Mouse (Mus musculus) adrenal gland, postnatal 4 days (tissue): ENCODE data around the gene Rps8. TPM values are rescaled to one million over a fixed set of nuclear protein-coding genes. Genes with fewer than 3 reads are reported as not detected.

Source experiments
- DNase-seq, 2 experiments: peaks; one replicate each; pipeline ENCODE4 v3.0.0; 2021 to 2022; ENCODE audit warnings: low spot score in 2 of 2, mixed read lengths in 2 of 2
- total RNA-seq, 2 experiments: library from RNA; stranded (reverse); gene quantifications; 2 replicates each; pipeline ENCODE4 v1.2.3; 2021

The Rps8 gene
- total RNA-seq, 2 experiments from 2014 or later, result 1,506 to 1,548 TPM

DNA sequence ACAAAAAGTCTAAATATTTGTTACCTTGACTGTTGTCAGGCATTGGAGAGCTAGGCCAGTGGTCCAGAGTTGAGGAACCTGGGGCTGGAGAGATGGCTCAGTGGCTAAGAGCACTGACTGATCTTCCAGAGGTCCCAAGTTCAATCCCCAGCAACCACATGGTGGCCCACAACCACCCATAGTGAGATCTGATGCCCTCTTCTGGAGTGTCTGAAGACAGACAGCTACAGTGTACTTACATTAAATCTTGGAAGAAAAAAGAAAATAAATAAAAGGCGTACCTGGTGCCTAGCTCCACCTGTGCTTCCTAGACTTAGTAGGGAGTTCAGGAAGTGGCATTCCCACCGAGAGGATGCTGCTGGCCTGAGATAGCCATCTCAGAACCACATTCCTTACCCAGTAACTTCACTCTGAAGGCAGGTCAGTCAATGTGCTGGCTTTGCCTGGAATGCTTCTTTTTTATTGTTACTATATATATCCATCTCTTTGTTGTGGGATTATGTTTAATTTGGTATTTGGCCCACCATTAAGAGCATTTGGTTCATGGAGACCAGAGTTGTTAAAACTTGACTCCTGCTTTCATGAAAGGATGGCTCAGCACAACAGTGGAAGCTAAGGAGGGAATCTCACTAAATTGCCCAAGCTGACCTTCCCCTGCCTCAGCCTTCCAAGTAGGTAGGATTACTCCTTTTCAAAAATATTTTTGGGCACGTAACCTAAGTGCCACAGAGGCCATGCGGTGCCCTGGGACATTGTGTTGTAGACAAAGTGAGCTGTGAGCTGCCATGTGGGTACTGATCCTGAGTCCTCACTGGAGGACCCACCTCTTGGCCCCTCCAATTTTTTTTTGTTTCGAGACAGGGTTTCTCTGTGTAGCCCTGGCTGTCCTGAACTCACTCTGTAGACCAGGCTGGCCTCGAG lies 6.5 kb downstream of the Rps8 start:
- no peak for DNase-seq

DNA sequence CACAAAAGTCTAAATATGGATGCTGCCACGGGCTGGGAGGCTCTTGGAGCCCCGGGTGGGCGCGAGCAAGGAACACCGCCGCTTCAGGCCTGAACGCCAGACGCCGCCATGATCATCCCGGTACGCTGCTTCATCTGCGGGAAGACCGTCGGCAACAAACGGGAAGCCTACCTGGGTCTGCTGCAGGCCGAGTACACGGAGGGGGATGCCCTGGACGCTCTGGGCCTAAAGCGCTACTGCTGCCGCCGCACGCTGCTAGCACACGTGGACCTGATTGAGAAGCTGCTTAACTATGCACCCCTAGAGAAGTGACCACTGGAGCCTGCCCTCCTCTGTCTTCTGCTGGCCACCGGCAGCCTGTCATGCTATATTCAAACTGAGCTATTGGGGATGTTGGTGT lies 7.2 kb downstream of the Rps8 start:
- DNase-seq, result no peak

DNA sequence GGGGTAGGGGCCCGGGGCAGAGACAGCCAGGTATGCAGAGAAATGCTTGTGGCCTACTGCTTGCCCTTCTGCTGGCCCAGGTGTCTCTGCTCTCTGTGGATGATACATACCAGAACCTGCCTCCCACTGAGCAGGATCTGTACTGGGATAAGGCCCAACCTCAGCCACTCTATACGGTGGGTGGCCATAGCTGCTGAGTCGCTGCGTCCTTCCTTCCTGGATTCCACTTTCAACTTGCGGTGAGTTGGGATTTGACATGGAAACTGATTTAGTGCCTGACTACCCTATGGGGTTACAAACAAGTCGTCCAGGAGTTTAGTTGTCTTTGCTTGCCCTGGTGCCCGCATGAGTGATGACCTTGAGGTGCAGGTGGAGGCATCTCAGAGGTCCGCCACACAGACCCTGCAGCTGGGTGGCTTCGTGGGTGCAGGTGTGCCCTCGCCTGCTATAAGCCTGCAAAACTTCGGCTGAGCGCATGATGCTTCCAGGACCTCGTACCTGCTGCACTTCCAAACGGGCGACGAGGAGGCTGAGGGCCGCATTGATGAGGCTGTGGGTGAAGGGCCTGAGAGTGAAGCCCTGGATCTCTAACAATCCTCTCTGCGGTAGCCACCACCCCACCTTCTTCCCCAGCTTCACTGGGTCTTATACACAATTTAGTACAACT lies 7.9 kb downstream of the Rps8 start:
- no peak for DNase-seq

DNA sequence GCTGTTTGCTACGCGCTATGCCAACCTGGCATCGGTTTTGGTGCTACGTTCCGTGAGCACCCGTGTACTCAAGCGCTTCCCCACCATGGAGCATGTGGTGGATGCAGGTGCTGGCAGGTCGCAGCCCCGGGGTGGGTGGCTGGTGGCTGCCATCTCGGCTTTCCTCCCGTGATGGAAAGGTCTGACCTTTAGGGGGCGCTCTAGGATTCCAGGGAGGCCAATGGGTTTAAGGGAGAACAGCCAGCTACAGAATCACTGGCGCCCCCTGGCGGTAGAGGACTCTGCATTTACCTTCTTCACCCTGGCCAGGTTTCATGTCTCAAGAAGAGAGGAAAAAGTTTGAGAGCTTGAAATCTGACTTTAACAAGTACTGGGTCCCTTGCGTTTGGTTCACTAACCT lies 9.9 kb downstream of the Rps8 start:
- DNase-seq, result peak; percentile 77 to 92

DNA sequence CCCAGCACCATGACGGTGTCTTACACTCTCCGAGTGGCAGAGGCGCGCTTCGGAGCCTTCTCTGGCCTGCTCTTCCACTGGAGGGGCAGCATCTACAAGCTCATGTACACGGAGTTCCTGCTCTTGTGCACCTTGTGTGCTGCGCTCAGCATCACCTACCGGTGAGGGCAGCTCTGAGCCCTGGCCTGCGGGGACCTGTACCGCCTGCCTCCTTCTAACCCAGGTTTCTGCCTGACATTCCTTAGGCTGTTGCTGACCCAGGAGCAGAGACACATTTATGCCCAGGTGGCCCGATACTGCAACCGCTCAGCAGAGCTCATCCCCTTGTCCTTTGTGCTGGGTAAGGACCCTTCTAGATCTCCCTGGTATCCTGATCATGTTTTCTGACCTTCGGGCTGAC lies 10.8 kb downstream of the Rps8 start:
- no peak for DNase-seq

DNA sequence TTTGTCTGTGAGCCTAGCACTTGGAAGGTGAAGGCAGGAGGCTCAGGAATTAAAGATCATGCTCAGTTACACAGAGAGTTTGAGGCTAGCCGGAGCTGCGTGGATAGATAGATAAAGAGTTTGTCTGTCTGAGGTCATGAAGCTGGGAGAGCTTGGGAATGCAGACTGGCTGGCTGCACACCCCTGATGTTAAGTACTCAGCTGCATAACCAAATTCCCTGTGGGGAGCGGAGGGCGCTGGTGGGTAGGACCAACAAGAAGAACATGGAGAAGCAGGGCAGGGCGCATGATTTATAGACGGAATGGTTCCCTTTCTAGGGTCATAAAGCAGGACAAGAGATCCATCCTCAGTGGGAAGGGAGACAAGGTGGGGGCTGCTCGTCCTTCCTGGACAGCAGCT lies 13.0 kb downstream of the Rps8 start:
- DNase-seq, result no peak

DNA sequence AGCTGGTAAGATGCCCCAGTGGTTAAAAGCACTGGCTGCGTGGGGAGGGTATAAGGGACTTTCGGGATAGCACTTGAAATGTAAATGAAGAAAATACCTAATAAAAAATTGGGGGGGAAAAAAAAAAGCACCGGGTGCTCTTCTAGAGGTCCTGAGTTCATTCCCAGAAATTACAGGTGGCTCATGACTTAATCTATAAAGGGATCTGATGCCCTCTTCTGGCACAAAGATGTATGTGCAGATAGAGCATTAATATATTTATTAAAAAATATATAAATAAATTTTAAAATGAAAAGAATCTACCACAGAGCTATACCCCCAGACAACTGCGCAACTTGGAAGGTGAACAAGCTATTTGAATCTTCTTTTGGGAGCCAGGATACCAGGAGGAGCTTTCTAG lies 15.4 kb downstream of the Rps8 start:
- no peak for DNase-seq

DNA sequence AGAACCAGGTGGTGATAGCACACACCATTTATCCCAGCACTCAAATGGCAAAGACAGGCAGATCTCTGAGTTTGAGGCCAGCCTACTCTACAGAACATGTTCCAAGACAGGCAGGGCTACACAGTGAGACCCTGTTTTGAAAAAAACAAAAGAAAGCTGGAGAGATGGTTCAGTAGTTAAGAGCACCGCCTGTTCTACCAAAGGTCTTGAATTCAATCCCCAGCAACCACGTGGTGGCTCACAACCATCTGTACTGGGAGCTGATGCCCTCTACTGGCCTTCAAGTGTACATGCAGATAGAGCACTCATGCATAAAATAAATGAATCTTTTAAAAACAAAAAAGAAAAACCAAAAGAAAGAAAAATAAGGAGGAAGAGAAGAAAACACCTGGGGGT lies 16.8 kb downstream of the Rps8 start:
- no peak for DNase-seq

DNA sequence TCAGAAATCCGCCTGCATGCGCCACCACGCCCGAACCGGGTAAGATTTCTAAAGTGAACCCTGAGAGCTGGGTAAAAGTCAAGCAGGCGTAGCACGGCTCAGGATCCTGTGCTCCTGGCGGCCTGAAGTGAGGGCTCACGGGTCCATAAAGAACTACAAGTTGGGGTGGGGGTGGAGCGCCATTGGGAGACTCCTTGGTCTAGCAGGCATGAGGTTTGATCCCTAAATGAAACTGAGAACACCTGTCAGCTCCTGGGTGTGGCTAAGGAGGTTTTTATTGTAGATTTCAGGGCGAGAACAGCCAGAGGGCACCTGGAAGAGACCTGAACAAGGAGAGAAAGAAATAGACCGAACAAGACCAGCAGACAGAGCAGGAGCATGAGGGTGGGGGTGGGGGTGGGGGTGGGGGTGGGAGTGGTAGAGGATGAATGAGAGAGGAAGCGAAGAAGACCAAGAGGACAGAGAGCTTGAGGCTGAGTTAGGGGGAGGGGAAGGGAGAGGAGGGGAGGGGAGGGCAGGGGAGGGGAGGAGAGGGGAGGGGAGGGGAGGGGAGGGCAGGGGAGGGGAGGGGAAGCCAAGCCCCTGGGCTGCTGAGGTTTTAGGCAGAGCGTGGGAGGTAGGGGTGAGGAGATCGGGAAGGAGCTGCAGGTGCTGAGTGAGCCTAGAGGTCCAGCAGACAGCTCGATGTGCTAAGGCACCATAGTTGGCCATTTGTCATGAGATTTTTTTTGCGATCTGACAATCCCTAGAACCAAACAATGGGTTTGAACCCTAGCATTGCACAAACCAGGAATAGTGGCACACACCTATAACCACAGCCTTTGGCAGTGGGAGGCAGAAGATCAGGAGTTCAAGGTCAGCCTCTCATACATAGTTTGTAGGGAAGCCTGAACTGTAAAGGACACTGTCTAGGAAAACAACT lies 17.5 kb downstream of the Rps8 start:
- no peak for DNase-seq

DNA sequence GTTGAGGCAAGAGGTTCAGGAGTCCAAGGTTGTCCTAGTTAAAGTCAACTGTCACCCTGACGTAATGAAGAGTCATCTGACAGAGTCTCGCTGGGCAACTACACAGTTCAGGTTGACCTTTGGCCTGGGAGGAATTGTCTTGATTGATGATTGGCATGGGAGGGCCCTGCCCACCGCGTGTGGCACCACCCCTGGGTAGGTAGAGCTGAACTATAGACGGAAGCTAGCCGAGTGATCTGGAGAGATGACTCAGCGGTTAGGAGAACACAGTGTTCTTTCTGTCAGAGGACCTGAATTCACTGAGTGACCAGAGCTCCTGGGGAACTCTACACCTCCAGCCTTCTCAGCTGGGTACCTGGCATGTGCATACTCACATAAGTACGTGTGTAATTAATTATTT lies 20.0 kb downstream of the Rps8 start:
- DNase-seq, result no peak

DNA sequence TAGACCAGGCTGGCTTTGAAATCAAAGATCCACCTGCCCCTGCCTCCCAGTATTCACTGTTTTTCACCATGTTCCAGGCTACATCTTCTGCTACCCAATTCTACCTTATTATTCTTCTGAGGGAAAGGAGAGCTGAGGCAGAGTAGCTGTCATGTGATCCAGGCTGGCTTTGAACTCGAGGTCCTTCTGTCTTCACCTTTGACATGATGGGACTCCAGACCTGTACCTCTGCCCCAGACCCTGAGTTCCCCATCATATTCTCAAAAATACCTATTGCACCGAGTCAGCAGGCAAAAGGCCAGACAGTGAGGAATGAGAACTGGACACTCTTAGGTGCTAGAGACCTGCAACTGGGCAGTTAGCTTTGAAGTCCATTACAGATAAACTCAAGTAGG lies 21.4 kb downstream of the Rps8 start:
- DNase-seq, result no peak

DNA sequence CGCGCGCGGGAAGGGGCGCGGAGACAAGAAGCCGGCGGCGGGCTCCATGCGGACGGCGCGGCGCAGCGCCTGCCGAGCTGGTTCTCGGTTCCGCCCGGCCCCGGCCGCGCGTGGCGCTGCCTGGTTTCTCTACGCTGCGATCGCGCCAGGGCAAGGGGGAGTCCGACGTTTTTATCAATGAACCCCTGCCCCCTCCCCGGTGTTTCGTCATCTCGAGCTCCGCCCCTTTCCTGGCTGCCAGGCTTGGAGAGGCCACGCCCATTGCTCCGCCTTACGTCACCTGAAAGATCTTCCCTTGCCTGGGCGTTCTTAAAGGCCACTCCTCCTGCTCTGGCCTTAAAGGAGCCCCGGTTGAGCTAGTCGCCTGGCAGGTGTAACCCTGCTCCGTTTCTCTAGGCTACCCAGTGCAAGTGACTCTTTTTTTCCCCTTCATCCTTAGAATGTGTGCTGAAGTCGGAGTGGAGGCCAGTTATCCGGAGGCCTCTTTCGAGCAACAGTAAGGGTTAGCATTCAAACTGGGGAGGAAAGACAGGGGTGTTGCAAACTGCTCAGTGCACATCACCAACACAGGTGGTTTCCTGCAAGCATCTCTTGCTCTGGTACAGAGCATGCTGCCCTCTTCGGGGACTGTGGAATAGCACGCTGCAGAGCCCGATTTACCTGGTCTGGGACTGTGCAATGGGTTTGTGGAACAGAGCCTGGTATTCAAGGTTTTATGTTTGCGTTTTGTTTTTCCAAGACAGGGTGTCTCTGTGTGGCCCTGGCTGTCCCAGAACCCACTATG lies 22.0 kb downstream of the Rps8 start, which contains the start of gene Plk3:
Gene Plk3 (minus strand): TSS at position 147 of the 784 bp plus-strand sequence.
- DNase-seq, result peak; percentile 86 to 95

DNA sequence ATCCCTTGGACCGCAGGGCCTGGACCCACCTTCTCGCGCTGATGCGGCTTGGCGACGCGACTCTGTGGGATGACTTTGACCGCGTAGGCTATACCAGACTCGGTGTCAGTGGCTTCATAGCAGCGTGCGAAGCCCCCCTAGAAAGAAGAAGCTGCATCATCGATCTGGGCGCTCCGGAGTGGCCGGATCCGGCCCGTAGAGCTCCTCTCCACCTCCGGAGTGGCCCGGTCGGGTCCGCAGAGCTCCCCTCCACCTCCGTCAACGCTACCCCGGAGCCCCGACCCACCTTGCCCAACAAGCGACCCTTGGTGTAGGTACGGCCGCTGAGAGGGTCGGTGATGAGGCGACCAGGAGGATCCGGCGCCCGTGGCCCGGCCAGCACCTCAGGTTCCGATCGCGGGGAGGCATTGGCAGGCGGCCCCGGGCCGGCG lies 22.7 kb downstream of the Rps8 start:
- DNase-seq, result no peak

DNA sequence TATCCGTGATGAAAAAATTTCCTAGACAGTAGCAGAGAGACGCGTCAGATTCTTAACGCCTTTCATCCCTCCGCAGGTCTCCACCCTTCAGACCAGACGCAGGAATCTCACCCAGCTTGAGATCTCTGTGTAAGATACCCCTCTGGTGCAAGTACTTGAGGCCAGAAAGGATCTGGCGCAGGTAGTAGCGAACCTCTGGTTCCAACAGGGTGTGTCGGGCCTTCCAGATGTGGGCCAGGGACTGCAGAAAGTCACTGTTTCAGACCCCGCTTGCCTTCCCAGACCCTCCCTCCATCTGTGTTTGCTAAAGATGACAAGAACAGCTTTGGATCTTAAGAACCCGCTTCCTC lies 23.3 kb downstream of the Rps8 start:
- no peak for DNase-seq

DNA sequence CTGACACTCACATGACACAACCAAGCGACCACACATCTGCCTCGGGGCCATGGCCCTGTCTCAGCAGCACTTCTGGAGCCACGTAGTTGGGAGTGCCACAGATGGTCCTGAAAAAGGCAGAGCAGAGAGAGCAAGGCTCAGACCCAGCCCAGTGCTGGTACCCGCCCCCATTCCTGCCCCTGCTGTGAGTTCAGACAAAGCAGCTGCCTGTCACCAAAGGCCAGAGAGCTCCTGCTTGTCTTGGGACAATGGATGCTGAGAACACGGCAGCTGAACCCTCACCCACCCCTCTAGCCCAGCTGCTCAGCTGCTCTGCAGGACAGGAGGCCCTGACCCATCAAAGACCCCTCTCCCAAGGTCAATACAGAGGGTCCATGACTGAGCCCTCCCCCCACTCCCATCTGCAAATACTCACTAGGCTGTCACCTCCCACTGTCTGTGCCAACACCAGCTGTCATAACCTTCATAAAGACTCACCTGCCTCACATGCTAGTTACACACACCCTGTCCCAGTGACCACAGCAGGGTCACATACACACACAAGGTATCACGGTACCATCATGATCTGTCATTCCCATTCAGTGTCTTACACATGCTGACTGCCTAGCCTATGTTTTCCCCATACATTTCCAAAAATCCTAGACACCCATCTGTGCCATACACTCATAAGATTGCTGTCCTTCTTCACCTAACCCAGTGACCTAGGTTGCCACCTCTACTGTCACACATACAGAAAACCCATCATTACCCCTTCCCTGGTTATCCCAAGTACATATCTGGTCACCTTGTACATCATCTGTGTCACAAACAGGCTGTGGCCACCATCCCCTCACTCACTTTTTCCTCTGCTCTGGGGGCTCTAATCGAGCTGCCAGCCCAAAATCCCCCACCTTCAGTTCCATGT lies 23.9 kb downstream of the Rps8 start:
- no peak for DNase-seq

DNA sequence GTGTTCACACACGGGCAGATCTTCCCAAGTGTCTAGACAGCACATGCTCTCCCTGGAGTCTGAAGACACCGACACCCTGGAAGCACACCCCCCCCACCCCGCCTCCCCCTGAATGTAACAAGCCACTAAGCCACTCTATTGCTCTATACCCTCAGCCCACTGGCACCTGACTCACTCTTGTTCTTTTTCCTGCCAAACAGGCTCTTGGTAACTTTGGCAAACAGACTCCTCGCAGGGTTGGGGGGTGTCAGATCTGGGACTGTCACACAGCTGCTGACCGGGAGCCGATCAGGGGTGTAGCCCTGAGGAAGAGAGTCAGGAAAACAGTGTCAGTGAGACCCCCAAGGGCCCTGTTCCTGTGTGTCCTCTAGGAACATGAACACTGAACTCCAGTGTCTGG lies 24.8 kb downstream of the Rps8 start:
- no peak for DNase-seq

DNA sequence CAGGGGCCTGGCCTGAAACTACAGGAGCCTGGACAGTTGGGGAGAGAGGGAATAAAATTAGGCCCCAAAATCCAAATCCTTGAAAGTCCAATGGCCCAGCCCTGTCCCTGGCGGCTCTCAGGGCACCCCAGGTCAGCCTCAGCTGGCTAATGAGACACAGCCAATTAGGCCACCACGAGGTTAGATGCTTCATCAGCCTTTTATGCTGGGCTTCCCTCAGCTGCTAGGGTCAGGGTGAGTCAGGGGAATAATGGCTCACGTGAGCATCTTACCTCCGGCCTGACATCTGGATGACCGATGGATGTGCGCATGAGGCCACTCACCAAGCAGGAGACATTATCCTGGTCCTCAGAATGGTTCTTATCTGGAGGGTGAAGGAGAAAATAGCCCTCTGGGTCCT lies 25.3 kb downstream of the Rps8 start:
- DNase-seq, result no peak

DNA sequence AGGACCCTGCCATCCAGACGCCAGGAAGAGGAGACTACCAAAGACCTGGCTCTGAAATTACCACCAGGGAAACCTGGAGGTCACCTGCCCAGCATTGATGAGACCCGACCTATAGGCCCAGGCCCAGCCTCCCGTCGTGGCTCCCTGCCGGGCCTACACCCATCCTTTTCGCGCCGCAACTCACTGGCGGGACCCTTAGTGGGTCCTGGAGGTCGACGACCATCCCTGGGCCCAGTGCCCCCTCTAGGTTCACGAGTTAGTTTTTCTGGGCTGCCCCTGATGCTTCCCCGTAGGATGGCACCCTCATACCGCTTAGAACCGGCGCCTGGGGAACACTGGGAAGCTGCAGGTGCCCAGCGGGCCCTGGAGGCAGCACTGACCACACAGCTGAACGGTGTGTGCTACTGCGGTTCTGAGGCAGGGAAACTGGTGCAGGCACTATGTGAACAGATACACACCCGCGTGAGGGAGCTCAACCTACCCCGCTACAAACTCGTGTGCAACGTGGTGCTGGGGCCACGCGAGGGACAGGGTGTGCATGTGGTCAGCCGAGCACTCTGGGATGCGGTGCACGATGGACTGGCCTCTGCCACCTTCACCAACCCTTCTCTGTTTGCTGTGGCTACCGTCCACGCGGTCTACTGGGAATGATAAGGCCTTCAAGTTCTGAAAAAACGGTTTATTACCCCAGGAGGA lies 27.9 kb downstream of the Rps8 start:
- DNase-seq, result no peak

DNA sequence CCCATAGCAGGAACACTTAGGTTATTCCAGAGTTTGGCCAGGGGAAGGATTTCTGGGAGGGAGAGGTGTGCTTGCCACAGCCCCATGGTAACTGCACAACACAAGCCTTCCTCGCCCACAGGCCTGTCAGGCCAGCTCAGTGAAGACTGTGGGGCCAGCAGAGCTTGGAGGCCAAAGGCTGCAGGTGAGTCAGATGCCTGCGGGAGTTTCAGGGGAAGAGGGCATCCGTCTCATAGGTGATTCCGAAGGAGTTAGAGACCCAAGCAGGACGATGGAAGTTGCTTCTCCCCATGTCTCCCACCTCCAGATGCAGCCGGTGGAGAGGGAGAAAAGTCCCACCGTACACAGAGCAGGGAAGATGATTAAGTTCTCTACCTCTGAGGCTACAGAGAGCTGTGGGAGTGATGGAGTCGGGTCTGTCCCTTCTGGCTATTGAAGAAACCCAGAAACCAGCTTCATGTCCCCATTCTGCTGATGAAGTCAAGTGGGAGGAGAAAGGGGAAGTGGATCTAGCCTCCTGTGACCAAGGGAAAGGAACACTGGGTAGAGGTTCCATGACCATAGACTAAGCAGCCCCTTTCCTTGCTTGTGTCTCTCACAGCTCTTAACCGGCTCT lies 29.3 kb downstream of the Rps8 start, which contains the start of gene Tctex1d4:
Gene Tctex1d4 (plus strand): TSS at position 120 of the 616 bp plus-strand sequence.
- no peak for DNase-seq
